Mouse (Mus musculus): ENCODE data around the gene Tma7.

- TF ChIP-seq CTCF (IDR thresholded peaks at IDR 0.05; ENCODE audit: control insufficient read depth, insufficient read depth, insufficient read length), result no peak
- no peak for TF ChIP-seq FOSL1 (IDR thresholded peaks at IDR 0.05; ENCODE audit: insufficient read depth, low read length, poor library complexity, severe bottlenecking)
- no peak for TF ChIP-seq USF1 (IDR thresholded peaks at IDR 0.05; ENCODE audit: low read depth)
- no peak for TF ChIP-seq MYOG (IDR thresholded peaks at IDR 0.05; ENCODE audit: control insufficient read depth, extremely low read depth, insufficient read length)
- no peak for TF ChIP-seq MAX (IDR thresholded peaks at IDR 0.05)
- no peak for TF ChIP-seq CEBPB (IDR thresholded peaks at IDR 0.05; ENCODE audit: low read depth)
Measured at GRCm38 (mm10) chr9:109031686-109032085, 50.7 kb downstream of the Tma7 start.

All from C2C12 (cell line).